Mouse (Mus musculus) subcutaneous adipose tissue, adult 2 months (tissue): ENCODE results near the gene Rnf212b. TPM values are rescaled to one million over a fixed set of nuclear protein-coding genes. Genes with fewer than 3 reads are reported as not detected.

Experiments used
- polyA plus RNA-seq: library from polyadenylated mRNA; depleted of rRNA; stranded (reverse); fragments of >200 nt; gene quantifications from 2 replicates; pipeline ENCODE4 v1.2.3, GENCODE M21; 2012; ENCODE audit warnings: low replicate concordance; rRNA removed

Rnf212b gene
- 0.14 TPM in 1 of 2 replicates, not detected in the other for polyA plus RNA-seq

GRCm38 (mm10) chr14:54813991-54814390 is at the start of gene Rnf212b:
Rnf212b (plus strand) TSS chr14:54814141.

GRCm38 (mm10) chr14:54781610-54782365 is 32.2 kb upstream of the Rnf212b start, which contains the start of gene Slc7a8:
Slc7a8 (minus strand) TSS chr14:54781946.

GRCm38 (mm10) chr14:54870861-54871260 is 56.9 kb downstream of the Rnf212b start, which contains the start of gene Homez:
Homez (minus strand) TSS chr14:54870961.

GRCm38 (mm10) chr14:54877048-54877715 is 63.2 kb downstream of the Rnf212b start, which contains the start of gene Ppp1r3e:
Ppp1r3e (minus strand) TSS chr14:54877550.

GRCm38 (mm10) chr14:54883154-54884021 is 69.4 kb downstream of the Rnf212b start, which contains the start of the genes Bcl2l2 and Gm20521:
Bcl2l2 (plus strand) TSS chr14:54883377.
Gm20521 (plus strand) TSS chr14:54883441.

GRCm38 (mm10) chr14:54892200-54892599 is 78.3 kb downstream of the Rnf212b start, which contains the start of gene Pabpn1:
Pabpn1 (plus strand) TSS chr14:54892500.

Other genes with a start within 250 kb of the Rnf212b start
- gene Ajuba, start 236.6 kb upstream of the Rnf212b start, polyA plus RNA-seq, result 24.9 and 44.4 TPM in 2 replicates
- gene 4931414P19Rik, start 208.1 kb upstream of the Rnf212b start, polyA plus RNA-seq, result 5.9 and 9.7 TPM in 2 replicates
- gene Psmb5, start 196.1 kb upstream of the Rnf212b start, polyA plus RNA-seq, result 193 and 230 TPM in 2 replicates
- gene Psmb11, start 192.7 kb upstream of the Rnf212b start, polyA plus RNA-seq, result not detected in 2 replicates
- not detected in 2 replicates for gene Gm17606, start 173.2 kb upstream of the Rnf212b start, polyA plus RNA-seq
- 1.6 and 12.2 TPM in 2 replicates for gene Cdh24, start 172.8 kb upstream of the Rnf212b start, polyA plus RNA-seq
- 56.7 and 62.0 TPM in 2 replicates for gene 1700123O20Rik, start 127.9 kb upstream of the Rnf212b start, polyA plus RNA-seq
- 82.9 and 163 TPM in 2 replicates for gene Acin1, start 127.2 kb upstream of the Rnf212b start, polyA plus RNA-seq
- 0.18 and 0.30 TPM in 2 replicates for gene Gm29776, start 115.3 kb upstream of the Rnf212b start, polyA plus RNA-seq
- 0.87 and 5.4 TPM in 2 replicates for gene Cebpe, start 102.0 kb upstream of the Rnf212b start, polyA plus RNA-seq
- gene Slc7a8, start 32.2 kb upstream of the Rnf212b start, polyA plus RNA-seq, result 23.8 and 80.1 TPM in 2 replicates
- gene Homez, start 56.8 kb downstream of the Rnf212b start, polyA plus RNA-seq, result 7.0 and 8.3 TPM in 2 replicates
- gene Ppp1r3e, start 63.4 kb downstream of the Rnf212b start, polyA plus RNA-seq, result 26.2 and 28.9 TPM in 2 replicates
- gene Bcl2l2, start 69.2 kb downstream of the Rnf212b start, polyA plus RNA-seq, result 69.8 and 79.4 TPM in 2 replicates
- gene Gm20521, start 69.3 kb downstream of the Rnf212b start, polyA plus RNA-seq, result 3.5 TPM in 1 of 2 replicates, not detected in the other
- 151 and 188 TPM in 2 replicates for gene Pabpn1, start 78.4 kb downstream of the Rnf212b start, polyA plus RNA-seq
- 69.2 and 135 TPM in 2 replicates for gene Slc22a17, start 99.0 kb downstream of the Rnf212b start, polyA plus RNA-seq
- gene Efs, start 112.0 kb downstream of the Rnf212b start, polyA plus RNA-seq, result 27.8 and 56.0 TPM in 2 replicates
- not detected in 2 replicates for gene Il25, start 118.6 kb downstream of the Rnf212b start, polyA plus RNA-seq
- 1.2 and 2.3 TPM in 2 replicates for gene Cmtm5, start 122.1 kb downstream of the Rnf212b start, polyA plus RNA-seq
- gene Myh6, start 152.8 kb downstream of the Rnf212b start, polyA plus RNA-seq, result 0.37 TPM in 1 of 2 replicates, not detected in the other
- not detected in 2 replicates for gene Gm17428, start 162.8 kb downstream of the Rnf212b start, polyA plus RNA-seq
- 0.03 TPM in 1 of 2 replicates, not detected in the other for gene Myh7, start 180.5 kb downstream of the Rnf212b start, polyA plus RNA-seq
- 14.0 and 16.3 TPM in 2 replicates for gene Ngdn, start 201.3 kb downstream of the Rnf212b start, polyA plus RNA-seq